Mouse (Mus musculus): ENCODE results near the gene Dlg1. TPM values are rescaled to one million over a fixed set of nuclear protein-coding genes. Genes with fewer than 3 reads are reported as not detected.
A peak's percentile ranks its signal among the peaks of the same experiment; 100 is the strongest.
"Not testable (repeated sequence)": the region's sequence is repeated elsewhere in the genome, so short reads cannot be mapped to it uniquely, and the experiment has no call there.

Dlg1 gene
- total RNA-seq, 2 experiments from 2014 or later = 44.2 to 48.5 TPM

DNA sequence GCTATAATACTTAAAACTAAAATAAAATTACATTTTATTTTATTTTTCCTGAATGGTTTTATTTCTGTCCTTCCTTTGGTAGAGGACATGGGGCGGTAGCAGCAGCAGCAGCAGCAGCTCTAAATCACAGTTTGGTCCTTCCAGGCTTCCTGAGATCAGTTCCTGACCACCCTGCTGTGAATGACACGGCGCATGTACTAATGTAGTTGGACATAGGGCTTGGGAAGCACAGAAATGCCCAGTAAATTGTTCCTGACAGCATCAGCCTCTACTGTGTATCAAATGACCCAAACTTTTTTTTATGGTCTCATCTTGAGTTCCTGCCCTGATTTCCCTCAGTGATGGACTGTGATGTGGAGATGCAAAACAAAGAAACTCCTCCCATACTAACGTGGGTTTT lies 61.6 kb downstream of the Dlg1 start:
- DNase-seq (ENCODE audit: low spot score in 2 of 2) = no peak

GRCm38 (mm10) chr16:31730971-31731370 lies 67.7 kb downstream of the Dlg1 start:
- DNase-seq (ENCODE audit: low spot score in 2 of 2) = not testable (repeated sequence)

DNA sequence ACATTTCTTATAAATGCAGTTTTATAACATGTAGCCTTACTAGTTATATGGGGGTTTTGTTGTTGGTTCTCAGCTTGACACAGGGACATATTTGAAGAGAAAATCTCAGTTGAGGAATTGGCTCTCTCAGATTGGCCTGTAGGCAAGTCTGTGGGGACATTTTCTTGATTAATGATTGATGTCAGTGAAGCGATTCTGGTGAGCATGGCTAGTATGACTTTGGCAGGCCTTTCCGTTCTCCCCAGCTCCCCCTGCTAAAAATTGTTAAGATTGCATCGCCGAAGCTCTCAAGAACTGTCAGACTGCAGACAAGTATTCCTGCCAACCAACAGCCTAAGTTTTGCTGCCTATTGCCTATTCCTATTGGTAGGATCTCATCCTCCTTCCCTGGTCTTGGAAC lies 73.8 kb downstream of the Dlg1 start:
- DNase-seq (ENCODE audit: low spot score in 2 of 2) = no peak

DNA sequence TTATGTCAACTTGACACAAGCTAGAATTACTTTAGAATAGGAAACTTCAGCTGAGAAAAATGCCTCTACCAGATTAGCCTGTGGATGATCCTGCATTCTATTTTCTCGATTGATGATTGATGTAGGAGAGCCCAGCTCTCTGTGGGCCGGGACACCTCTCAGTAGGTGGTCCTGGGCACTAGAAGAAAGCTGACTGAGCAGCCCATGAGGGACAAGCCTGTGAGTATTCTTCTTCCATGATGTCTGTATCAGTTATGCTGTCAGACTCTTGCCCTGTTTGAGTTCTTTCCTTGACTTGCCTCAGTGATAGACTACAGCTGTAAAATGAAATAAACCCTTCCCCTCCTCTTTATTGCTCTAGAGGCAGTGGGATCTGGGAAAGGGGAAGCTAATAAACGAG lies 74.5 kb downstream of the Dlg1 start:
- DNase-seq (ENCODE audit: low spot score in 2 of 2) = no peak

GRCm38 (mm10) chr16:31740271-31740670 lies 77.0 kb downstream of the Dlg1 start:
- DNase-seq (ENCODE audit: low spot score in 2 of 2) = no peak

GRCm38 (mm10) chr16:31740704-31741103 lies 77.5 kb downstream of the Dlg1 start:
- DNase-seq (ENCODE audit: low spot score in 2 of 2) = no peak

DNA sequence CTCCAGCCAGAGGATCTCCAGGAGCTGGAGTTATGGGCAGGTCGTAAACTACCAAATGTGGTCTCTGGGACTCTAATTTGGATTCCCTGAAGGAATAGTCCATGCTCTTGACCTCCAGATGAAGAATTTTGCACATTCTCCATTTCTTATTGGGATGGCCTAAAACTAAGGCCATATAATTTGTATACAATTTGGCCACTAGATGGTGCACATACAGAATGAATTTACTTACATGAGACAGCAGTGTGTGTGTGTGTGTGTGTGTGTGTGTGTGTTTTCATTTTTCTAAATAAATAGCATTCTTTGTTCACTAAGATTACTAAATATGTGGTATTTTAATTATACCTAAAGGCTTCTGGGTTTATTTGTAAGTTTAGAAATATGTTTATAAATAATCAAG lies 87.3 kb downstream of the Dlg1 start:
- DNase-seq (ENCODE audit: low spot score in 2 of 2) = no peak

GRCm38 (mm10) chr16:31754172-31755025 lies 91.2 kb downstream of the Dlg1 start:
- no peak for DNase-seq (ENCODE audit: low spot score in 2 of 2)

DNA sequence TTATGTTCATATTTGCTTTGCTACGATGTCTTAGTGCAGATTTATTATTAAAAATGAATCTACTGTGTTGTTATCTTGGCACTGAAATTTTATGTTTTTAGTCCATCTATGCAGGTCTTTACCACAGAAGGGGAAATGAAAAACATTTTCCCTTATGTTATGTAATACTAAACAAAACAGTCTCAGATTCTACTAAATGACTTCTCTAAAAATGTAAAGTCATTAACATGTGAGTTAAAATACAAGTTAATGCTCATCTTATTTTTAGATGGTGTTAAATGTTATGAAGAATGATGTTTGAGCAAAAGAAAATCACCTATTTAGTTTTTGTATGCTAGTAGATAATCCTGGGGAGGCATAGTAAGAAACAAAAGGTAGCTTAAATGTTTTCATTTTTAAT lies 91.8 kb downstream of the Dlg1 start:
- no peak for DNase-seq (ENCODE audit: low spot score in 2 of 2)

DNA sequence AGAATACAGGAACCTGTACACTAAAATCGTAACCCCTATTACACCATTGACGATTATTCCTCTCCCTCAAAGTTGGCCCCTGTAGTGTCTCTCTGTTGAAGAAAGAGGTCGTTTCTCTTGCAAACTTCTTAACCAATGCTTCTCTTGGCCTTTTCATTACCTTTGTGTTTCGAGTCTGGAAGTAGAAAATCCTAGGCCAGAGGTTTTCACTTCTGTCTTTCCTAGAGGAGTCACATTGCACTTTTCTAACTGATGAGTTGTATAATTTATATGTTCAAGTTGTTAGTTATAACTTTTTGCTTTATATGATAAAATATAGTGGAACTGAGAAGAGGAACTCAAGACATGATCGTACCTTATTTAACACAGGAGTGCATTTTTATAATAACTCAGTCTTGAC lies 93.2 kb downstream of the Dlg1 start:
- no peak for DNase-seq (ENCODE audit: low spot score in 2 of 2)

- no peak for DNase-seq (ENCODE audit: low spot score in 2 of 2)
These were observed 94.4 kb downstream of the Dlg1 start for GRCm38 (mm10) chr16:31757606-31758005.

DNA sequence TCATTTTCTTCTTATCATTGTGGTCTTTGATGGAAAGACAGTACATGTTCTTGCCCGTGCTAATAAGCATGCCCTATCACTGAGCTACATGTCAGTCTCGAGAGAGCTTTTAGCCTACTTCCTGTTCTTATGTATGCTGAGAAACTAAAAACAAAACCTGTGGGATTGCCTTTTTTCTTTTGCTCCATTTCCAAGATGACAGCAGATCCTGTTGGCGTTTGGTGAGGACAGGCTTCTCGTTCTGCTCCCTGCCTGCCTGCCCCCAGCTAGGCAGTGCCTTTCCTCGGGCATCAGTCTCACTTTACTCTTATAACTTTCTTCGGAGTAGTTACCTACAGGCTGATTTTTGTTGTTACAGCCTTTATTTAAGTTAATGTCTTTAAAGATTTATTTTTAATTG lies 96.2 kb downstream of the Dlg1 start:
- DNase-seq (ENCODE audit: low spot score in 2 of 2) = no peak

GRCm38 (mm10) chr16:31766298-31766697 lies 103.1 kb downstream of the Dlg1 start:
- DNase-seq (ENCODE audit: low spot score in 2 of 2) = no peak

DNA sequence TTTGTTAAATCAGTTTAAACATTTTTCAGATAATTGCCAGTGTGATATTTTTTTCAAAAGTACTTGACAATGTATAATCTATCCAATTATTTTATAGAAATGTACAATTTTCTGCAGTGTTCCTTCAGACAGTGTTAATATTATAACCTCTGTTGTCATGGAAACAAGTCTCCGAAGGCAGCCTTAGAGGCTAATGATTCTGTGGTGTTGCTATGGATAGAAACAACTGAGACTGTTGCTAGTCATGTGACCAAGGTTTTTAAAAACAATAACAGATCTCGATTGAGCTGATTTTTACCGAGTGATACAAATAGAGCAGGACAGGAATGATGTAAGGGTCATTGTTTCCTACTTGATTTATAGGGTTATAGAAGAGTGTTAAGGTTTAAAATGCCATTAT lies 103.5 kb downstream of the Dlg1 start:
- DNase-seq (ENCODE audit: low spot score in 2 of 2) = no peak

- no peak for DNase-seq (ENCODE audit: low spot score in 2 of 2)
These were observed 112.7 kb downstream of the Dlg1 start for GRCm38 (mm10) chr16:31775924-31776323.

- DNase-seq (ENCODE audit: low spot score in 2 of 2) = no peak
These were observed 117.8 kb downstream of the Dlg1 start for GRCm38 (mm10) chr16:31781015-31781414.

GRCm38 (mm10) chr16:31790056-31790455 lies 126.8 kb downstream of the Dlg1 start:
- no peak for DNase-seq (ENCODE audit: low spot score in 2 of 2)

DNA sequence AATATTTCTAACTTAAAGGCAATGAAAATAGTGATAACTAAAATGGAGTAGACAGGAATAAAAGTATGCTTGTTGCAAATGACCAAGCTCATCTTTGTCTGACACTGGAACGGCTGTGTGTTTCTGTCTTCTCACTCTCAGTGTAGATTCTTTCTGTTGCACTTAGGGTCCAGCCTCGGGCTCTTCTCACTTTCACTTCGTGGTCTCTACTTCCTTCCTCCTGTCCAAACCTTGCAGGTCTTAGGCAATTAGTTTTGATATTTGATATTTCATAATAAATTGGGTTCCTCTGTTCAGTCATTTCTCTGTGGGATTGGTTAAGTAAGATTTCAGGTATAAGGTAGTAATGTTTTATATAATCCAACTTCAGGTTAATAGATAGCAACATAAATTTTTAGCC lies 140.4 kb downstream of the Dlg1 start:
- no peak for DNase-seq (ENCODE audit: low spot score in 2 of 2)

- no peak for DNase-seq (ENCODE audit: low spot score in 2 of 2)
These were observed 162.8 kb downstream of the Dlg1 start for GRCm38 (mm10) chr16:31826049-31826448.

DNA sequence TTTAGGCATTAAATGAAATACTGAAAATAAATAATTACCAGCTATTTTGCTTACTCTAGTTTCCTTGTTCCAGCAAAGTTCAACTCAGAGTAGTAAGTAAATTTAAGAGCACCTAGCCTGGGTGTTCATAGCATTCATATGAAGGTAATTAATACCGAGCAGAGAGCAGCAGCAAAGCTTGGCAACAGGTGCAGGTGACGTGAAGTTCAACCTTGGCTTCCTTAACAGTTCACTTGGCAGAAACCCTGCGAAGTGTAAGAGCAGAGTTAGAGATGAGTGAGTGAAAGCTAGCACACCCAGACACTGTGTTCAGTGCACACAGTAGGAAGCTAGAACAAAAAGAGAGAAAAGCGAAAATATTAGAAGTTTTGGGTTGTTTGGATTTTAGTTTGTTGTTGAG lies 167.5 kb downstream of the Dlg1 start:
- DNase-seq (ENCODE audit: low spot score in 2 of 2) = no peak

- no peak for DNase-seq (ENCODE audit: low spot score in 2 of 2)
These were observed 169.6 kb downstream of the Dlg1 start for GRCm38 (mm10) chr16:31832630-31833422.

DNA sequence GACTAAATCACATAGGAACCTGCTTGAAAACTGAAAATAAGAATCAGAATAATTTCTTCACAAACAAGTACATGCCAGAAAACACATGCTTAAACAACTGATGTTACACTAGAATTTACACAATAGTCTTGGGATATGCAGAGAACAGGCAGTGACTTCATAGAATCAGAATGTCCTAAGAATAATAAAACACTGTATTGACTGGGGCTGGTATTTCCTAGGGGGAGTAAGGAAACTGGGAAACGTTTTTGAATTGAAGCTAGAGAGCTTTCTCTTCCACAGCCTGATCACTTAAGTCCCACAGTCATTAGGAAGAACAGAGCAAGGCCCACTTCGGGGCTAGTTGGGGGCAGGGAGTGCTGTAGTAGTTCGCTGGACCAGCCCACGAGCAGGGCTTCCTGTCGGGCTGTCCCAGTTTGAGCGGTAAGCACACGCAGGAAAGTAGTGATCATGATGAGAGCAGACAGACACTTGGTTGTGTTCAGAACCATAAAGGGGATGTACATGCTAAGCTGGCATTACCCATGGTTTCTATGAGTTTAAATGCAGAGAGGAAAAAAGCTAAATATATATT lies 170.9 kb downstream of the Dlg1 start:
- DNase-seq (ENCODE audit: low spot score in 2 of 2) = peak in 1 of 2 experiments; percentile 12
